Mouse (Mus musculus) forebrain, embryonic 12.5 days (tissue): ENCODE data around the gene Trnau1ap. TPM values are rescaled to one million over a fixed set of nuclear protein-coding genes. Genes with fewer than 3 reads are reported as not detected.

Experiments
- polyA plus RNA-seq: library from polyadenylated mRNA; unstranded; fragments of >200 nt; fragmentation: Nextera tagmentation; extraction: Ambion mirVana; gene quantifications from 2 replicates; pipeline ENCODE4 v1.2.1, GENCODE M21; 2016

Gene Trnau1ap
- polyA plus RNA-seq, 1 experiment from 2014 or later: 88.3 TPM

Other genes starting within 250 kb of the Trnau1ap start
- 0.06 and 0.15 TPM in 2 replicates for gene Oprd1, start 185.1 kb downstream of the Trnau1ap start, polyA plus RNA-seq
- gene Ythdf2, start 117.2 kb downstream of the Trnau1ap start, polyA plus RNA-seq: 152 and 166 TPM in 2 replicates
- 46.3 and 47.8 TPM in 2 replicates for gene Gmeb1, start 67.9 kb downstream of the Trnau1ap start, polyA plus RNA-seq
- gene Taf12, start 55.2 kb downstream of the Trnau1ap start, polyA plus RNA-seq: 61.0 and 61.2 TPM in 2 replicates
- 0.78 and 0.82 TPM in 2 replicates for gene Rab42, start 26.2 kb downstream of the Trnau1ap start, polyA plus RNA-seq
- gene Rcc1, start 24.1 kb upstream of the Trnau1ap start, polyA plus RNA-seq: 103 and 109 TPM in 2 replicates
- 22.3 and 26.3 TPM in 2 replicates for gene Phactr4, start 93.0 kb upstream of the Trnau1ap start, polyA plus RNA-seq
- 21.0 and 25.5 TPM in 2 replicates for gene Med18, start 134.4 kb upstream of the Trnau1ap start, polyA plus RNA-seq
- gene Sesn2, start 181.0 kb upstream of the Trnau1ap start, polyA plus RNA-seq: 7.6 and 11.3 TPM in 2 replicates
- 1,084 and 1,150 TPM in 2 replicates for gene Atpif1, start 204.1 kb upstream of the Trnau1ap start, polyA plus RNA-seq
- 188 and 201 TPM in 2 replicates for gene Dnajc8, start 206.0 kb upstream of the Trnau1ap start, polyA plus RNA-seq
- 0.40 and 0.45 TPM in 2 replicates for gene Ptafr, start 234.5 kb upstream of the Trnau1ap start, polyA plus RNA-seq